Mouse (Mus musculus) left cerebral cortex, adult 2 months (tissue): ENCODE results near the gene Dcaf11. TPM values are rescaled to one million over a fixed set of nuclear protein-coding genes. Genes with fewer than 3 reads are reported as not detected.

ENCODE experiments used
- DNase-seq, 2 experiments: peaks; one replicate each; pipeline ENCODE4 v3.0.0; 2021 to 2022; ENCODE audit warnings: low spot score in 2 of 2, mixed read lengths in 1 of 2; ENCODE audit errors: extremely low spot score in 1 of 2
- H3K27ac ChIP-seq: fragments of 200-600 bp; 2 replicates; pipeline ENCODE4 v1.8.1; 2022
- H3K4me3 ChIP-seq: fragments of 200-600 bp; 2 replicates; pipeline ENCODE4 v1.8.1; 2022
- CTCF ChIP-seq: fragments of 200-600 bp; IDR thresholded peaks from 2 replicates; pipeline ENCODE4 v1.8.1; 2022; ENCODE audit warnings: antibody characterized with exemption, mild to moderate bottlenecking, moderate library complexity
- intact Hi-C: fragments of 180-260 bp; cut with DNase I; formaldehyde crosslinking; loops from one replicate; pipeline ENCODE4 v1.15.1; 2025
- total RNA-seq, 2 experiments: library from RNA; stranded (reverse); gene quantifications; 2 replicates each; pipeline ENCODE4 v1.2.3; 2021

Gene Dcaf11
- total RNA-seq, 2 experiments from 2014 or later, result 76.8 to 80.8 TPM

DNA sequence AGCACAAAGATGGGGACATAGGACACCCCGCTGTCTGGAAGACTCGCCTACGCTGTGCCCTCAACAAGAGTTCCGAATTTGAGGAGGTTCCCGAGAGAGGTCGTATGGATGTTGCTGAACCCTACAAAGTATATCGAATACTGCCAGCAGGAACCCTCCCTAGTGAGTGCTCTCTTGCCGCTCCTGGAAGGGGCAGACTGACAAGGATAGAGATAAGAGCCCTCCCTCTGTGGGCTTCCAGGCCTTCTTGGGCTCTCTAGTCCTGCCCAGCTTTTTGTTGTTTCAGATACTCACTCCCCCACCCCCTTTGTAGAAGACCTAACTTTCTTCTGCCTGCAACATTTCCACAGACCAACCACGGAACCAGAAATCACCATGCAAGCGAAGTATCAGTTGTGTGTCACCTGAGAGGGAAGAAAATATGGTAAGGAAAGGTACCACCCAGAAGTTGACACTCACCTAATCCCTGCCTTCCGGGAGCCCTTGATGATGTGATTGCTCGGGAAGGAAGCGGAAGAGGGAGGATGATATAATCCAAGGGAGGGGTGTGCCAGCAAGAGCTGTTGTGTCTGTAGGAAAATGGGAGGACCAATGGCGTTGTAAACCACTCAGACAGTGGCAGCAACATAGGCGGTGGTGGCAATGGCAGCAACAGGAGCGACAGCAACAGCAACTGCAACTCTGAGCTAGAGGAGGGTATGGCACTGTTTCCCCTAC lies 46.1 kb downstream of the Dcaf11 start:
- Histone ChIP-seq H3K4me3 (no peak overlapping the region), H3K27ac (no peak overlapping the region)
- no peak for DNase-seq
- intact Hi-C loops, result no loop called here
- no peak for TF ChIP-seq CTCF

DNA sequence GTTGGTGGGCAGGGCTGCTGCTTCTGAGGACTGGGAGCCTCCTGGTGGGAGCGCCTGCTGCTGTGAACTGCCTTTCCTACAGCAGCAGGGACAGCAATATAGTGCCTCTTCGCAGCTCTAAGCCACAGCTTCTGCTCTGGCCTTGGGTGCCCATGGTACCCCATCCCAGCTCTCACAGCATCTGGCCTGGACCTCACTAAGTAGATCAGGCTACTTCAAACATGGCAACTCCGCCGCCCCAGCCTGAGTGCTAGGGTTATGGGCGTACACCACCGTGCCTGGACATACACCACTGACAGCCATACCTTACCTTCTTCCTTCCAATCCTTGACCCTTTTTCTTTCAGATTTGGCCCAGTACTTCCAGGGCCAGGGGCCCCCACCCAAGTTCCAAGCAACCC lies 48.5 kb downstream of the Dcaf11 start:
- no peak for DNase-seq
- H3K27ac ChIP-seq, result no peak overlapping the region
- H3K4me3 ChIP-seq, result no peak overlapping the region
- intact Hi-C loops, result no loop called here
- TF ChIP-seq CTCF, result no peak

DNA sequence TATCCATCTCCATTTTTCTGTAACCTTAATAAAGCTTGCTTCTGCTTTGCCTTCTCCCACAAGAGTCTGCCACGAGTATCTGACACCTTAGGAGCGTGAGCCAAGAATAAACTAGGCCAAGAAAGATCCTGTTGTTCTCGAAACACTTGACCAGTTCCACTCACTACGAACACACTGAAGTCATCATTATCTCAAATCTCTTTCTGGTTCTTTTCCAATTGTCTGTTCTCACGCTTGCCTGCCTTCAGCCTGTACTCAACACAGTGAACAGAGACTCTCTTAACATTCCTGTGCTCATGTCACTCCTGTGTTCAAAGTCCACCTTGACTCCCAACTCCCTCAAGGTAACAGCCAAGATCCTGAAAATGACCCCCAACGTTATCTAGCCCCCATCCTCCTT lies 53.5 kb downstream of the Dcaf11 start:
- Histone ChIP-seq H3K27ac (no peak overlapping the region), H3K4me3 (no peak overlapping the region)
- DNase-seq, result no peak
- TF ChIP-seq CTCF, result no peak
- intact Hi-C loops, result no loop called here

DNA sequence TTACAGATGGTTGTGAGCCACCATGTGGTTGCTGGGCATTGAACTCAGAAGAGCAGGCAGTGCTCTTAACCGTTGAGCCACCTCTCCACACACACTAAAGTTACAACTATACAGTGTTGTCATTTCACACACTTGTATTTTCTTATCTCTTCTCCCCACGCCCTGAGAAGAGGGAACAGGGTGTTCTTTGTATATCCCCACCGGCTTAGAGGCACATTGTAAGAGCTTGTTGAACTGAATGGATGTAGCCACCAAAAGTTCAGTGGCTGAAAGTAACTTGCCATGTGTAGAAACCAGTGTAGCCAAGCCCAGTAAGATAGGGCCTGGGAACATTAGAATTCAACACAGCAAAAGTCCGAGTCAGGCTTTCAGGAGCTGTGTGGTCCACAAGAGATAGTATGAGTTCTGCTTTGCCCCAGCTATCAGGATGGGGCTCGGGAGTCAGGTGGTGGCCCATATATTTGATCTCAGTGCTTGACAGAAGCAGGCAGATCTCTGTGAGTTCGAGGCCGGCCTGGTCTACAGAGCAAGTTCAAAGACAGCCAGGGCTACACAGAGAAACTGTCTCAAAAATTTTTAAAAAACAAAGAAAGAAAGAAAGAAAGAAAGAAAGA lies 54.9 kb downstream of the Dcaf11 start:
- intact Hi-C loops, result no loop called here
- TF ChIP-seq CTCF, result no peak
- DNase-seq, result no peak
- Histone ChIP-seq H3K4me3 (no peak overlapping the region), H3K27ac (no peak overlapping the region)

DNA sequence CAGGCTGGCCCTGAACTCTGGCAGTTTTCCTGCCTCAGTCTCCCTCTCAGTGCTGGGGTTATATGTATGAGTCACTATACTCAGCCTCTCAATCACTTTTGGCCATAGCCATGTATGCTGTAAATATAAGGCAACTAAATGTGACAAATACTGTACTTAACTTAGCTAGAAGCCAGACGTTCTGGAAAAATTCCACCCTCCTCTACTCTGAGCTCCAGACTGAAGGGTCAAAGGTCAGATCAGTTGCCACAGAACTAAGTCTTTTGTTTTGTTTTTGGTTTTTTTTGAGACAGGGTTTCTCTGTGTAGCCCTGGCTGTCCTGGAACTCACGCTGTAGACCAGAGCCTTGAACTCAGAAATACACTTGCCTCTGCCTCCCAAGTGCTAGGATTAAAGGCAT lies 56.1 kb downstream of the Dcaf11 start:
- TF ChIP-seq CTCF, result no peak
- Histone ChIP-seq H3K4me3 (no peak overlapping the region), H3K27ac (no peak overlapping the region)
- no peak for DNase-seq
- intact Hi-C loops, result no loop called here

DNA sequence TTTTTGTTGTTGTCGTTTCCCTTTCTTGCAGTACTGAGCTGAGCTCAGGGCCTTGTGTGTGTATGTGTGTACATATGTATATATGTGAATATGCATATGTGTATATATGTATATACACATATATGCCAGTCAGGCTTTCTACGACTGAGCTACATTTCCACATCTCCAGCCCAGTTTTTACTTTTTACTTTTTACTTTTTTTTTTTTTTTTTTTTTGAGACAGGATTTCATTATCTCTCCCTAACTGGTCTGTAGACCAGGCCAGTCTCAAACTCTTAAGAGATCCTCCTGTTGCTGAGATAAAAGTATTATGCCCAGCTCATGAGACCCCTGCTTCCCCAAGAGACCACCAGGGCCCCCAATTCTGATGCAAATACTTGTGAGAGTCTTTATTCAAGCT lies 57.0 kb downstream of the Dcaf11 start:
- Histone ChIP-seq H3K4me3 (no peak overlapping the region), H3K27ac (no peak overlapping the region)
- DNase-seq, result no peak
- no peak for TF ChIP-seq CTCF
- intact Hi-C loops, result no loop called here

DNA sequence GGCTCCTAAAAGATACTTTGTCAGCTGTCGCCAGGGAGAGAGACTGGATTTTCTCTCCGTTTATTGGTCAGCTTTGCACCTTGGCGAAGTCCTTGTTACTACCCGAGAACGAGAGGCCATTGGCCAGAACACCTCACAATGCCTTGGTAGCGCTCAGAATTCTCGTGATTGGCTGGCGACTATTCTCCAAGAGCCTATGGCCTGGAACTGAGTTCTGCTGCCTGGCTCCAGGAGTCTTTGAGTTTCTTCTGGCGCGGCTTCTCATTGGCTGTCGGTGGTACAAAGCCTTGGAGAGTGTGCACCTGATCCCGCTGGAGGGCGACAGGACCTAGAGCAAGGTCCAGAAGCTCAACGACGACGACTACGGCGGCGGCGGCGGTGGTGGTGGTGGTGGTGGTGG lies 58.0 kb downstream of the Dcaf11 start, which contains the start of gene Rec8:
TSS of gene Rec8 (plus strand) at position 216 of the 400 bp plus-strand sequence.
- no peak for TF ChIP-seq CTCF
- no peak within 1 kb of the TSS for H3K27ac ChIP-seq
- H3K4me3 ChIP-seq, result no peak within 1 kb of the TSS
- DNase-seq, result no peak
- intact Hi-C loops, result no loop called here

DNA sequence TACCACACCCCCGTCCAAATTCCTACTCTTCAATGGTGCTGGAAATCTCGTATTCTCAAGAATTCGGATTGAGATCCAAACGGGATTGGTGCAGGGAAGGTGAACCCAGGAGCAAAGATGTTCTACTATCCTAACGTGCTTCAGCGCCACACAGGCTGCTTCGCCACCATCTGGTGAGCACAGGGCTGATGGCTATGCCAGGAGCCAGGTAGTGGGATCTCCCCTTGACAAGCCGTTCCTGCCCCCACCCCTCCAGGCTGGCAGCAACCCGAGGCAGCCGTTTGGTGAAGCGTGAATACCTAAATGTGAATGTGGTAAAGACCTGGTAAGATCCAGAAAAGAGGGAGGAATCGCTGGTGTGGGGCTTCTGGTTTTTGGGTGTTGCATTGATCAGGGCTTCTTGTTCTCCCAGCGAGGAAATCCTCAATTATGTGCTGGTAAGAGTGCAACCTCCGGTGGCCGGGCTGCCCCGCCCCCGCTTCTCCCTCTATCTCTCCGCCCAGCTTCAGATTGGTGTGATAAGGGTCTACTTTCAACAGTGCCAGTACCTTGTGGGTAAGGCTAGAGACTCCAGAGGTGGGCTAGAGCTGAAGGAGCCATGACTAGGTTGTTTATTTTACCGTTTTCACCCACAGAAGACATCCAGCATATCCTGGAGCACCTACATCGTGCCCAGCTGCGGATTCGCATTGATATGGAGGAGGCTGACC lies 58.8 kb downstream of the Dcaf11 start:
- intact Hi-C loops, result no loop called here
- TF ChIP-seq CTCF, result no peak

More for the DNA sequence above, 58.8 kb downstream of the Dcaf11 start:
- no peak for DNase-seq
- Histone ChIP-seq H3K4me3 (no peak overlapping the region), H3K27ac (no peak overlapping the region)

Other genes starting within 250 kb of the Dcaf11 start
- 10 to 100 TPM; 16.8 to 20.4 TPM for gene Dhrs4, start 81.2 kb upstream of the Dcaf11 start, total RNA-seq
- 10 to 100 TPM; 48.6 to 55.8 TPM for gene Carmil3, start 69.4 kb upstream of the Dcaf11 start, total RNA-seq
- gene Cpne6, start 49.6 kb upstream of the Dcaf11 start, total RNA-seq, result 100 to 1,000 TPM; 209 to 225 TPM
- gene Nrl, start 35.0 kb upstream of the Dcaf11 start, total RNA-seq, result under 1 TPM; 0.29 to 0.84 TPM
- 10 to 100 TPM; 31.1 to 36.0 TPM for gene Pck2, start 19.7 kb upstream of the Dcaf11 start, total RNA-seq
- gene A730061H03Rik, start 400 bp downstream of the Dcaf11 start, total RNA-seq, result 1 to 10 TPM in 1 of 2 experiments, under 1 TPM in 1; 0.86 to 1.8 TPM
- gene Fitm1, start 15.6 kb downstream of the Dcaf11 start, total RNA-seq, result not detected
- 10 to 100 TPM; 46.8 to 51.6 TPM for gene Psme1, start 18.1 kb downstream of the Dcaf11 start, total RNA-seq
- gene Emc9, start 25.3 kb downstream of the Dcaf11 start, total RNA-seq, result 10 to 100 TPM; 49.8 to 50.3 TPM
- 10 to 100 TPM; 46.0 to 60.3 TPM for gene Psme2, start 31.1 kb downstream of the Dcaf11 start, total RNA-seq
- 10 to 100 TPM; 40.9 to 43.4 TPM for gene Rnf31, start 31.7 kb downstream of the Dcaf11 start, total RNA-seq
- gene Irf9, start 43.6 kb downstream of the Dcaf11 start, total RNA-seq, result 10 to 100 TPM; 13.0 to 16.4 TPM
- gene Rec8, start 58.0 kb downstream of the Dcaf11 start, total RNA-seq, result 1 to 10 TPM; 2.7 to 2.8 TPM
- gene Ipo4, start 76.0 kb downstream of the Dcaf11 start, total RNA-seq, result 100 to 1,000 TPM; 118 to 130 TPM
- 1 to 10 TPM; 3.5 to 6.1 TPM for gene Gm49378, start 77.9 kb downstream of the Dcaf11 start, total RNA-seq
- gene Tm9sf1, start 83.8 kb downstream of the Dcaf11 start, total RNA-seq, result 10 to 100 TPM; 37.8 to 41.0 TPM
- 1 to 10 TPM in 1 of 2 experiments, under 1 TPM in 1; 0.91 to 1.2 TPM for gene Tssk4, start 90.2 kb downstream of the Dcaf11 start, total RNA-seq
- gene Mdp1, start 100.5 kb downstream of the Dcaf11 start, total RNA-seq, result 10 to 100 TPM; 40.6 to 41.6 TPM
- 10 to 100 TPM; 21.1 to 23.2 TPM for gene Gmpr2, start 111.9 kb downstream of the Dcaf11 start, total RNA-seq
- gene Nedd8, start 112.1 kb downstream of the Dcaf11 start, total RNA-seq, result 100 to 1,000 TPM; 294 to 309 TPM
- 10 to 100 TPM; 14.1 to 16.3 TPM for gene Tinf2, start 121.8 kb downstream of the Dcaf11 start, total RNA-seq
- not detected for gene Tgm1, start 153.9 kb downstream of the Dcaf11 start, total RNA-seq
- gene Rabggta, start 162.3 kb downstream of the Dcaf11 start, total RNA-seq, result 10 to 100 TPM; 50.2 to 51.3 TPM
- gene Dhrs1, start 185.7 kb downstream of the Dcaf11 start, total RNA-seq, result 10 to 100 TPM; 76.5 to 88.8 TPM
- 10 to 100 TPM in 1 of 2 experiments, 1 to 10 TPM in 1; 9.6 to 12.9 TPM for gene Nop9, start 185.7 kb downstream of the Dcaf11 start, total RNA-seq
- gene Cideb, start 198.5 kb downstream of the Dcaf11 start, total RNA-seq, result 1 to 10 TPM; 2.5 to 2.7 TPM
- gene Ltb4r2, start 201.4 kb downstream of the Dcaf11 start, total RNA-seq, result under 1 TPM; 0.33 to 0.38 TPM
- under 1 TPM; 0.33 to 0.50 TPM for gene Ltb4r1, start 206.0 kb downstream of the Dcaf11 start, total RNA-seq
- 1 to 10 TPM; 3.0 to 6.3 TPM for gene Adcy4, start 224.1 kb downstream of the Dcaf11 start, total RNA-seq
- 1 to 10 TPM; 1.2 to 1.3 TPM for gene Ripk3, start 228.9 kb downstream of the Dcaf11 start, total RNA-seq